Mouse (Mus musculus): ENCODE measurements at regions not wholly inside any gene's neighbourhood (a gene's known extent, or its start where the extent isn't known, plus 50 kb on each side); places are given as distances from the start of the nearest gene placed in this dataset.

DNA sequence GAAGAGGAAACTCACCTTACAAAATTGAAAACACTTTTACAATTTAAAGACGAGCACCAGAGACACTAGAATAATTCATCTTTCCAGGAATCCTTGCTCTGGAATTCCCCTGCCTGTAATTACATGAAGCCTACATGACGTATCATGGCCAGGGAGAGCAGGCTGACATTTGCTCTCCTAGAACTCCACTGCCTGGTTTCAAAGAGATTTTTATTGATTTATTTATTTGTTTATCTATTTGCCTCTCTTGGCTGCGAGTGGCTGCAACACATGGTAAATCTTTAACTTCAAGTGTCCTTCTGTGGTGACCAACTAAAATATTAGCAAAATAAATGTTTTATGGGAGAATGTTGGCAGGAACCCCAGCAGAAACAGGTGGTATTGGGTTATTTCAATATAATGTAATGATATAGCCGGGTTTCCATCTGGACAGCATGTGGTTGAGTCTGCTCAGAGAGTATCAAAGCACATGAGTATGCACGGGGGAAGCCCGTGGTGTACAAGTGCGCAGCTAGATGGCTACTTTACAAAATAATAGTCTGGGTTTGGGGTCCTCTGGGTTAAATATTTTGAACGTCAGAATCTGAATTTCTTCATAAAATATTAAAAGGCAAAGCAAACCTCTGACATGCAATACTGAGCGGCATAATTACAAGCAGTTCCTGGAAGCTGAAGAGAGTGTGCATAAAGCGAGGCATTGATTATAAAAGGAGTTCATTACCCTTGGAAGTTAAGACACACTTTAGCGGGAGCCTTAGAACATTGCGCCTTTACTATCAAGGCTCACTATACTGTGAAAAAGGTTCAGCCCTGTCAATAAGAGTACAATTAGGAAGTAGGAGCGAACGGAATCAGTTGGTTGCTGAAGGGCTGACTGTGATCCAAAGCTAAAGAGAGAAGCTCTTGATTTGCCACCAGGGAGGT is 244.0 kb downstream of the C1d start:
- H3K4me3 ChIP-seq (replicated peaks; ENCODE audit: low read length): no peak overlapping the region
- peak; percentile 95 for ATAC-seq (ENCODE audit: low FRiP score, low read depth)
- H3K9ac ChIP-seq (ENCODE audit: low read depth, low read length, severe bottlenecking): no peak overlapping the region
- H3K27me3 ChIP-seq (ENCODE audit: control insufficient read depth, insufficient read depth, low read length): no peaks in the 10 kb centered on the region
- H3K4me1 ChIP-seq (ENCODE audit: control insufficient read depth, insufficient read depth, low read length): peaks cover 10% of the 10 kb centered on the region; the same call in 1 of the 2 replicates
- H3K9me3 ChIP-seq (ENCODE audit: control insufficient read depth, low read length): no peaks in the 10 kb centered on the region
- peak; percentile 89 for DNase-seq (ENCODE audit: low spot score)
- H3K27ac ChIP-seq (replicated peaks; ENCODE audit: low read depth, low read length): no peak overlapping the region
- 0 out of 2 replicates have a peak overlapping the region, but pooled peaks have one; percentile 11 for H3K4me2 ChIP-seq (replicated peaks; ENCODE audit: low read depth, low read length, severe bottlenecking)
- H3K36me3 ChIP-seq (ENCODE audit: control insufficient read depth, insufficient read depth, low read length): no peaks in the 10 kb centered on the region
- WGBS: 33% methylated on average over 14 of the region's 14 CpGs
- no peak for TF ChIP-seq POLR2A (IDR thresholded peaks at IDR 0.05; ENCODE audit: borderline replicate concordance, extremely low read depth, insufficient read depth, insufficient read length)

DNA sequence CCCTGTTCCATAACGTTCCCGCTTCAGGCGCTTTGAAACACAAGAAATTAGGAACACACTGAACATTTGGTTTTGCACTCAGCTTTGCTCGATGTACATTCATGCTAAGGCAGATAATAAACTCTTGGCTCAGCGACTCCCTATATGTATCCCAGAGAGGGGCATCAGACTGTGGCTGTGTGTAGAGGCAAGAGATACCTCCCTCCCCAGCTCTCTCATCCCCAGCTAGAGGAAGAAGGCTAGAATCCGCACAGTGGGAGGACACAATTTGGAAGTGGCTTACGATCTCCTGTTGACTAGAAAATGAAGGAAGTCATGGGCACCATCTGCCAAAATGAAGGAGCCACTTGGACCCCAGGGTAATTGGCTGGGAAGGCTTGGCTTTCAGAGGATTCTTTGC is 244.7 kb downstream of the C1d start:
- no peak for TF ChIP-seq POLR2A (IDR thresholded peaks at IDR 0.05; ENCODE audit: borderline replicate concordance, extremely low read depth, insufficient read depth, insufficient read length)
- H3K36me3 ChIP-seq (ENCODE audit: control insufficient read depth, insufficient read depth, low read length): no peaks in the 10 kb centered on the region
- DNase-seq (ENCODE audit: low spot score) (no peak), ATAC-seq (ENCODE audit: low FRiP score, low read depth) (no peak)
- 55% methylated on average over 7 of the region's 7 CpGs for WGBS
- no peak overlapping the region for H3K27ac ChIP-seq (replicated peaks; ENCODE audit: low read depth, low read length)
- H3K27me3 ChIP-seq (ENCODE audit: control insufficient read depth, insufficient read depth, low read length): no peaks in the 10 kb centered on the region
- 0 out of 2 replicates have a peak overlapping the region, but pooled peaks have one; percentile 11 for H3K4me2 ChIP-seq (replicated peaks; ENCODE audit: low read depth, low read length, severe bottlenecking)
- no peak overlapping the region for H3K4me3 ChIP-seq (replicated peaks; ENCODE audit: low read length)
- H3K9ac ChIP-seq (ENCODE audit: low read depth, low read length, severe bottlenecking): no peak overlapping the region
- peaks cover 10% of the 10 kb centered on the region; the same call in 1 of the 2 replicates for H3K4me1 ChIP-seq (ENCODE audit: control insufficient read depth, insufficient read depth, low read length)
- no peaks in the 10 kb centered on the region for H3K9me3 ChIP-seq (ENCODE audit: control insufficient read depth, low read length)

DNA sequence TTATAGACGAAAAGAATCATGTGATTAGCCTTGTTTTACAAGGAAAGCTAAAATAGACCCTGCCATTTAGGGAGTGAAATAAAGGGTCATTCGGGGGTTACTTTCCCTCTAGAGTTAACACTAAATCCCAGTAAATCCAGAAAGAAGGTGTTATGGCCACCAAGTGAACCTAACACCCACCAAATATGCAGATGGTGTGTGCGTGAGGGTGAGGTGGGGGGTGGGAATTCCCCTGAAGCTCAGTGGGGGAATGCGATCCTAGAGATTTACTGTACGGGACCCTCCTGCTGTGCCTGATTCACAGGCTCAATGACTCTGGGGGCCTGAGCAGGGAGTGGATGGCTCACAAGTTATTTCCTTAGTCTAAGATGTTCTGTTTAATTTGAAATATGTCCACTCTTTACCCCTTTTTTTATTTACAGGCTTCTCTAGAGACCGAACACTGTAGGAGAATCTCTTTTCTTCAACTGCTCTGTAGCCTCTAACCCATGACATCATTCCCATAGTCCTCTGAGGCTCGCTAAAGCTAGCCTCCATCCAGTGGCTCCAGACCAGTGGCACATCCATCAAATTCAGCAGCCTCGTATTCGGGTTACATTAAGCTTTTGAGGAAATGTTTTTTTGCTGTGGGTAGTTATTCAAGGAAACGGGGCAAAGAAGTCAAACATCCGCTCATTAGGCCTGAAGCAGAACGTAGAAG is 265.0 kb downstream of the C1d start:
- DNase-seq (ENCODE audit: low spot score) (peak; percentile 6), ATAC-seq (ENCODE audit: low FRiP score, low read depth) (peak; percentile 81)
- Histone ChIP-seq H3K4me3 (replicated peaks; ENCODE audit: low read length) (no peak overlapping the region), H3K27me3 (ENCODE audit: control insufficient read depth, insufficient read depth, low read length) (no peaks in the 10 kb centered on the region), H3K4me1 (ENCODE audit: control insufficient read depth, insufficient read depth, low read length) (peaks cover 15% of the 10 kb centered on the region), H3K27ac (replicated peaks; ENCODE audit: low read depth, low read length) (no peak overlapping the region), H3K36me3 (ENCODE audit: control insufficient read depth, insufficient read depth, low read length) (no peaks in the 10 kb centered on the region), H3K9me3 (ENCODE audit: control insufficient read depth, low read length) (no peaks in the 10 kb centered on the region), H3K9ac (ENCODE audit: low read depth, low read length, severe bottlenecking) (no peak overlapping the region), H3K4me2 (replicated peaks; ENCODE audit: low read depth, low read length, severe bottlenecking) (0 out of 2 replicates have a peak overlapping the region, but pooled peaks have one; percentile 5)
- WGBS: 39% methylated on average over 12 of the region's 12 CpGs
- TF ChIP-seq POLR2A (IDR thresholded peaks at IDR 0.05; ENCODE audit: borderline replicate concordance, extremely low read depth, insufficient read depth, insufficient read length): no peak

DNA sequence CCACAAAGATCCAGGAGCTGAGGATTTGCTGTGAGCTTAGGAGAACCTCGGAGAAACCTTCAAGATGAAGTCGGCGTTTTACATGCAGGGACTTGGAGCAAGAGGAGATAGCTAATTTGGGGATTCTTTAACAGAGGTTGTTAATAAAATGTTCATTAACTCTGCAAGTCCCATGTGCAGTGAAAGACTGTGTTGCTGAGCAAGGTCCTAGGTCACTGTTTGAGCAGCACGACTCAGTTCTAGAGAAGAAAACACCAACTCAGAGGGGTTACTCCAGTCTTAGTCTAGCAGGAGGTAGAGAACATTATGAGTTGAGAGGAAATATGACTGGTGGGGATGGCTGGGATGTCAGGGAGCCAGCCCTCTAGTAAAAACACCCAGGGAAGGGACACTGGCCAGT is 265.9 kb downstream of the C1d start:
- H3K4me2 ChIP-seq (replicated peaks; ENCODE audit: low read depth, low read length, severe bottlenecking): no peak overlapping the region
- 82% methylated on average over 4 of the region's 4 CpGs for WGBS

DNA sequence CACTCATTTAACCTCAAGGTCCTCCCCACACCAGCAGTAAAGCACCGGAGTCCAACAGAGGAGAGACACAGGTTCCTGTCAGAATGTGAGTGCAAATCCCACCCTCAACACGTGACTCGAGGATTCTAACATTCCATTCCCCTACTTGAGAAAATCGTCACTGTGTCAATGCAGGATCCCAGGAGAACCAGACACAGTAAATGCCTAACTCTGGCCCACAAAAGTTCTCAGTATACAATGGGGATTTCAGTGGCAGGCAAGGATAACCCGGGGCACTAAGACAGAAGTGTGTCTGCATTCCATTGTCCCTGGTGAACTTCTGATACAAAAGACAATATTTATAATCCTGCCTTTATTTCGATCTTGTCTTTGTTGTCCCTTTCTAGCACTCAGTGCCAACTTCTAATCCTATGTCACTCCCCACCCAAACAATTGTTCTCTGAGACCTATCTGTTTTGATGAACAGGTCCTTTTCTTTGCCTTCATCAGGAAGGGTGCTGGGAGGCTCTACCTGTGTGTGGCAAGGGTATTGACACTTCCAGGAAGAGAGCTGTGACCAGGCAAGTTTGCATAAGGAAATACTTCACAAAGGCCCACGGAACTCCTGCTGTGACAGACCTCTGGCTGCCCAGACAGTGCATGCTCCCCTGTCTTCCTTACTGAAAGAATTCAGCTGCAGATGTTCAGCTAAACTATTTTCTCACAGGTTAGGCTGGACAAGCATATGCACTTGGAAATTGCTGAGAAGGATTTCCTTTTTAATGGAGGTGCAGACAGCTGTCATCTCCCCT is 267.8 kb downstream of the C1d start:
- Histone ChIP-seq H3K4me1 (ENCODE audit: control insufficient read depth, insufficient read depth, low read length) (peaks cover 15% of the 10 kb centered on the region), H3K4me3 (replicated peaks; ENCODE audit: low read length) (no peak overlapping the region), H3K27me3 (ENCODE audit: control insufficient read depth, insufficient read depth, low read length) (no peaks in the 10 kb centered on the region), H3K27ac (replicated peaks; ENCODE audit: low read depth, low read length) (no peak overlapping the region), H3K9me3 (ENCODE audit: control insufficient read depth, low read length) (no peaks in the 10 kb centered on the region), H3K4me2 (replicated peaks; ENCODE audit: low read depth, low read length, severe bottlenecking) (no peak overlapping the region), H3K9ac (ENCODE audit: low read depth, low read length, severe bottlenecking) (no peak overlapping the region), H3K36me3 (ENCODE audit: control insufficient read depth, insufficient read depth, low read length) (no peaks in the 10 kb centered on the region)
- DNase-seq (ENCODE audit: low spot score): no peak
- no peak for TF ChIP-seq POLR2A (IDR thresholded peaks at IDR 0.05; ENCODE audit: borderline replicate concordance, extremely low read depth, insufficient read depth, insufficient read length)
- WGBS: 50% methylated on average over 7 of the region's 7 CpGs
- no peak for ATAC-seq (ENCODE audit: low FRiP score, low read depth)

More for the DNA sequence above, 265.9 kb downstream of the C1d start:
- H3K4me1 ChIP-seq (ENCODE audit: control insufficient read depth, insufficient read depth, low read length): peaks cover 15% of the 10 kb centered on the region
- H3K27ac ChIP-seq (replicated peaks; ENCODE audit: low read depth, low read length): no peak overlapping the region
- H3K27me3 ChIP-seq (ENCODE audit: control insufficient read depth, insufficient read depth, low read length): no peaks in the 10 kb centered on the region
- no peak for ATAC-seq (ENCODE audit: low FRiP score, low read depth)
- no peak overlapping the region for H3K9ac ChIP-seq (ENCODE audit: low read depth, low read length, severe bottlenecking)
- DNase-seq (ENCODE audit: low spot score): no peak
- no peaks in the 10 kb centered on the region for H3K36me3 ChIP-seq (ENCODE audit: control insufficient read depth, insufficient read depth, low read length)
- no peaks in the 10 kb centered on the region for H3K9me3 ChIP-seq (ENCODE audit: control insufficient read depth, low read length)
- TF ChIP-seq POLR2A (IDR thresholded peaks at IDR 0.05; ENCODE audit: borderline replicate concordance, extremely low read depth, insufficient read depth, insufficient read length): no peak
- H3K4me3 ChIP-seq (replicated peaks; ENCODE audit: low read length): no peak overlapping the region
